Mouse (Mus musculus): Measurements from ENCODE around the gene Map3k14. TPM values are rescaled to one million over a fixed set of nuclear protein-coding genes. Genes with fewer than 3 reads are reported as not detected.

Gene Map3k14
- total RNA-seq, 4 experiments from 2014 or later: 3.1 to 6.5 (median 5.0) TPM

GRCm38 (mm10) chr11:103215355-103215754 lies 51.9 kb downstream of the Map3k14 start:
- no peak for DNase-seq (ENCODE audit: low spot score in 2 of 2)

- no peak for DNase-seq (ENCODE audit: low spot score in 2 of 2)
Observed at GRCm38 (mm10) chr11:103213712-103214111, 53.6 kb downstream of the Map3k14 start.

- DNase-seq (ENCODE audit: low spot score in 2 of 2): no peak
Observed at GRCm38 (mm10) chr11:103210291-103210690, 57.0 kb downstream of the Map3k14 start.

- no peak for DNase-seq (ENCODE audit: low spot score in 2 of 2)
Observed at GRCm38 (mm10) chr11:103208458-103208857, 58.8 kb downstream of the Map3k14 start, which contains the start of gene 1700023F06Rik. 1700023F06Rik (minus strand) TSS chr11:103208558.

GRCm38 (mm10) chr11:103206203-103206602 lies 61.1 kb downstream of the Map3k14 start:
- peak in 1 of 2 experiments; percentile 45 for DNase-seq (ENCODE audit: low spot score in 2 of 2)

- no peak for DNase-seq (ENCODE audit: low spot score in 2 of 2)
Observed at GRCm38 (mm10) chr11:103202376-103202775, 64.9 kb downstream of the Map3k14 start.

GRCm38 (mm10) chr11:103201664-103202063 lies 65.6 kb downstream of the Map3k14 start:
- peak in 1 of 2 experiments; percentile 80 for DNase-seq (ENCODE audit: low spot score in 2 of 2)

GRCm38 (mm10) chr11:103198911-103199803 lies 68.1 kb downstream of the Map3k14 start:
- DNase-seq (ENCODE audit: low spot score in 2 of 2): peak; percentile 78 to 88

GRCm38 (mm10) chr11:103198339-103198738 lies 68.9 kb downstream of the Map3k14 start:
- no peak for DNase-seq (ENCODE audit: low spot score in 2 of 2)

GRCm38 (mm10) chr11:103197340-103197739 lies 69.9 kb downstream of the Map3k14 start:
- DNase-seq (ENCODE audit: low spot score in 2 of 2): peak in 1 of 2 experiments; percentile 78

GRCm38 (mm10) chr11:103195656-103196055 lies 71.6 kb downstream of the Map3k14 start:
- DNase-seq (ENCODE audit: low spot score in 2 of 2): no peak

GRCm38 (mm10) chr11:103195236-103195635 lies 72.0 kb downstream of the Map3k14 start:
- DNase-seq (ENCODE audit: low spot score in 2 of 2): no peak

- DNase-seq (ENCODE audit: low spot score in 2 of 2): peak in 1 of 2 experiments; percentile 43
Observed at GRCm38 (mm10) chr11:103193825-103194168, 73.5 kb downstream of the Map3k14 start.

- DNase-seq (ENCODE audit: low spot score in 2 of 2): peak; percentile 43 to 78
Observed at GRCm38 (mm10) chr11:103192956-103193824, 74.1 kb downstream of the Map3k14 start.

- peak; percentile 61 to 83 for DNase-seq (ENCODE audit: low spot score in 2 of 2)
Observed at GRCm38 (mm10) chr11:103192230-103192955, 74.9 kb downstream of the Map3k14 start.

GRCm38 (mm10) chr11:103184891-103185290 lies 82.4 kb downstream of the Map3k14 start:
- no peak for DNase-seq (ENCODE audit: low spot score in 2 of 2)

- no peak for DNase-seq (ENCODE audit: low spot score in 2 of 2)
Observed at GRCm38 (mm10) chr11:103181911-103182310, 85.4 kb downstream of the Map3k14 start.

GRCm38 (mm10) chr11:103181349-103181748 lies 85.9 kb downstream of the Map3k14 start:
- DNase-seq (ENCODE audit: low spot score in 2 of 2): no peak

GRCm38 (mm10) chr11:103180426-103180825 lies 86.8 kb downstream of the Map3k14 start:
- DNase-seq (ENCODE audit: low spot score in 2 of 2): no peak

- no peak for DNase-seq (ENCODE audit: low spot score in 2 of 2)
Observed at GRCm38 (mm10) chr11:103178748-103179147, 88.5 kb downstream of the Map3k14 start.

GRCm38 (mm10) chr11:103177815-103178485 lies 89.3 kb downstream of the Map3k14 start:
- DNase-seq (ENCODE audit: low spot score in 2 of 2): no peak
